Mouse (Mus musculus) embryonic facial prominence, embryonic 15.5 days (tissue): Measurements from ENCODE around the gene Fbln1. TPM values are rescaled to one million over a fixed set of nuclear protein-coding genes. Genes with fewer than 3 reads are reported as not detected.

Source experiments
- ATAC-seq: fragments of 200-750 bp; cut with Nextera tagmentation; 2 replicates; pipeline ENCODE4 v1.8.0; 2017; ENCODE audit warnings: low read depth, moderate TSS enrichment; ENCODE audit not compliant: insufficient number of reproducible peaks, low FRiP score, low TSS enrichment
- H3K27ac ChIP-seq: fragments of 300-500 bp; sonication (generic); replicated peaks from 2 replicates; pipeline ENCODE4 v1.5.1; 2015; ENCODE audit warnings: mild to moderate bottlenecking, inconsistent platforms
- H3K27me3 ChIP-seq: fragments of 300-500 bp; sonication (generic); 2 replicates; pipeline ENCODE4 v1.6.1; 2015; ENCODE audit warnings: inconsistent platforms
- H3K36me3 ChIP-seq: fragments of 300-500 bp; sonication (generic); 2 replicates; pipeline ENCODE4 v1.6.1; 2015; ENCODE audit warnings: mild to moderate bottlenecking, inconsistent platforms
- H3K4me1 ChIP-seq: fragments of 300-500 bp; sonication (generic); 2 replicates; pipeline ENCODE4 v1.6.1; 2015; ENCODE audit warnings: inconsistent platforms
- H3K4me2 ChIP-seq: fragments of 300-500 bp; sonication (generic); replicated peaks from 2 replicates; pipeline ENCODE4 v1.6.1; 2015; ENCODE audit warnings: mild to moderate bottlenecking, inconsistent platforms
- H3K4me3 ChIP-seq: fragments of 300-500 bp; sonication (generic); replicated peaks from 2 replicates; pipeline ENCODE4 v1.5.1; 2015; ENCODE audit warnings: mild to moderate bottlenecking, inconsistent platforms
- H3K9ac ChIP-seq: fragments of 300-500 bp; sonication (generic); 2 replicates; pipeline ENCODE4 v1.6.1; 2015; ENCODE audit warnings: inconsistent platforms
- H3K9me3 ChIP-seq: fragments of 300-500 bp; sonication (generic); replicated peaks from 2 replicates; pipeline ENCODE4 v1.6.1; 2016; ENCODE audit warnings: inconsistent platforms
- WGBS: fragments of 180-500 bp; shearing (Covaris S2); methylation state at CpG from one replicate; pipeline ENCODE4 v1.1.7; 2015; 5-methylcytosine and 5-hydroxymethylcytosine counted together
- polyA plus RNA-seq: library from polyadenylated mRNA; unstranded; fragments of >200 nt; fragmentation: Nextera tagmentation; extraction: Ambion mirVana; gene quantifications from 2 replicates; pipeline ENCODE4 v1.2.1, GENCODE M21; 2015

Fbln1 gene
- polyA plus RNA-seq, 1 experiment from 2014 or later, result 266 TPM

GRCm38 (mm10) chr15:85178172-85178571 lies 27.6 kb upstream of the Fbln1 start:
- no peak overlapping the region for H3K4me3 ChIP-seq
- WGBS, result 71% methylated on average over 6 of the region's 6 CpGs
- H3K9me3 ChIP-seq, result no peaks in the 10 kb centered on the region
- H3K9ac ChIP-seq, result no peak overlapping the region
- 0 out of 2 replicates have a peak overlapping the region, but pooled peaks have one; percentile 91 for H3K27ac ChIP-seq
- H3K4me2 ChIP-seq, result no peak overlapping the region
- peaks cover 41% of the 10 kb centered on the region for H3K4me1 ChIP-seq
- H3K36me3 ChIP-seq, result no peaks in the 10 kb centered on the region
- H3K27me3 ChIP-seq, result no peaks in the 10 kb centered on the region
- no peak for ATAC-seq

GRCm38 (mm10) chr15:85179528-85180180 lies 26.1 kb upstream of the Fbln1 start:
- Histone ChIP-seq H3K9me3 (no peaks in the 10 kb centered on the region), H3K27ac (peak overlapping the region; percentile 91), H3K4me1 (peaks cover 47% of the 10 kb centered on the region), H3K36me3 (no peaks in the 10 kb centered on the region), H3K4me3 (no peak overlapping the region), H3K27me3 (no peaks in the 10 kb centered on the region), H3K9ac (no peak overlapping the region), H3K4me2 (no peak overlapping the region; the same call in 1 of the 2 replicates)
- peak; percentile 80 for ATAC-seq
- 33% methylated on average over 7 of the region's 7 CpGs for WGBS

GRCm38 (mm10) chr15:85180368-85180767 lies 25.4 kb upstream of the Fbln1 start:
- H3K36me3 ChIP-seq, result no peaks in the 10 kb centered on the region
- H3K4me1 ChIP-seq, result peaks cover 47% of the 10 kb centered on the region
- no peak overlapping the region for H3K4me2 ChIP-seq
- H3K9ac ChIP-seq, result no peak overlapping the region
- ATAC-seq, result no peak
- no peak overlapping the region for H3K4me3 ChIP-seq
- H3K9me3 ChIP-seq, result no peaks in the 10 kb centered on the region
- peak overlapping the region; percentile 91 for H3K27ac ChIP-seq
- no peaks in the 10 kb centered on the region for H3K27me3 ChIP-seq

- ATAC-seq, result no peak
- WGBS, result 83% methylated on average over 4 of the region's 4 CpGs
- Histone ChIP-seq H3K9ac (no peak overlapping the region), H3K27ac (no peak overlapping the region), H3K4me3 (no peak overlapping the region), H3K4me2 (no peak overlapping the region), H3K36me3 (no peaks in the 10 kb centered on the region), H3K27me3 (no peaks in the 10 kb centered on the region), H3K9me3 (no peaks in the 10 kb centered on the region), H3K4me1 (peaks cover 47% of the 10 kb centered on the region)
Measured at GRCm38 (mm10) chr15:85182063-85182462, 23.7 kb upstream of the Fbln1 start.

GRCm38 (mm10) chr15:85186916-85187315 lies 18.8 kb upstream of the Fbln1 start:
- Histone ChIP-seq H3K9me3 (no peaks in the 10 kb centered on the region), H3K9ac (no peak overlapping the region), H3K36me3 (no peaks in the 10 kb centered on the region), H3K4me3 (no peak overlapping the region), H3K27me3 (no peaks in the 10 kb centered on the region), H3K27ac (no peak overlapping the region), H3K4me2 (no peak overlapping the region), H3K4me1 (peaks cover 28% of the 10 kb centered on the region)
- ATAC-seq, result no peak
- WGBS, result 64% methylated on average over 7 of the region's 7 CpGs

- Histone ChIP-seq H3K4me3 (no peak overlapping the region), H3K4me2 (no peak overlapping the region), H3K27me3 (no peaks in the 10 kb centered on the region), H3K4me1 (peaks cover 28% of the 10 kb centered on the region), H3K9me3 (no peaks in the 10 kb centered on the region), H3K27ac (peak overlapping the region; percentile 71), H3K9ac (no peak overlapping the region), H3K36me3 (no peaks in the 10 kb centered on the region)
- peak; percentile 47; the same call in 1 of the 2 replicates for ATAC-seq
- 27% methylated on average over 8 of the region's 8 CpGs for WGBS
Measured at GRCm38 (mm10) chr15:85188167-85188778, 17.5 kb upstream of the Fbln1 start.

- ATAC-seq, result no peak
- no peak overlapping the region for H3K9ac ChIP-seq
- H3K27me3 ChIP-seq, result no peaks in the 10 kb centered on the region
- no peaks in the 10 kb centered on the region for H3K9me3 ChIP-seq
- peaks cover 26% of the 10 kb centered on the region for H3K4me1 ChIP-seq
- WGBS, result 37% methylated on average over 14 of the region's 14 CpGs
- no peaks in the 10 kb centered on the region for H3K36me3 ChIP-seq
- peak overlapping the region; percentile 77 for H3K27ac ChIP-seq
- no peak overlapping the region for H3K4me3 ChIP-seq
- H3K4me2 ChIP-seq, result no peak overlapping the region
Measured at GRCm38 (mm10) chr15:85200446-85201289, 5.1 kb upstream of the Fbln1 start.

- Histone ChIP-seq H3K9ac (no peak overlapping the region), H3K36me3 (no peaks in the 10 kb centered on the region), H3K4me1 (peaks cover 40% of the 10 kb centered on the region), H3K4me3 (no peak overlapping the region), H3K4me2 (no peak overlapping the region), H3K9me3 (no peaks in the 10 kb centered on the region), H3K27ac (no peak overlapping the region), H3K27me3 (no peaks in the 10 kb centered on the region)
- 76% methylated on average over 9 of the region's 9 CpGs for WGBS
- ATAC-seq, result no peak
Measured at GRCm38 (mm10) chr15:85202199-85202598, 3.5 kb upstream of the Fbln1 start.

- no peak overlapping the region for H3K9ac ChIP-seq
- no peak overlapping the region for H3K4me2 ChIP-seq
- no peaks in the 10 kb centered on the region for H3K9me3 ChIP-seq
- ATAC-seq, result no peak
- H3K4me1 ChIP-seq, result peaks cover 46% of the 10 kb centered on the region
- H3K36me3 ChIP-seq, result no peaks in the 10 kb centered on the region
- 52% methylated on average over 5 of the region's 5 CpGs for WGBS
- no peaks in the 10 kb centered on the region for H3K27me3 ChIP-seq
- H3K27ac ChIP-seq, result no peak overlapping the region
- no peak overlapping the region for H3K4me3 ChIP-seq
Measured at GRCm38 (mm10) chr15:85202787-85203186, 3.0 kb upstream of the Fbln1 start.

- WGBS, result 48% methylated on average over 8 of the region's 8 CpGs
- H3K27me3 ChIP-seq, result no peaks in the 10 kb centered on the region
- H3K27ac ChIP-seq, result no peak overlapping the region
- H3K4me1 ChIP-seq, result peaks cover 61% of the 10 kb centered on the region
- 0 out of 2 replicates have a peak, but pooled peaks cover 2% of the 10 kb centered on the region for H3K36me3 ChIP-seq
- no peak overlapping the region for H3K4me3 ChIP-seq
- no peaks in the 10 kb centered on the region for H3K9me3 ChIP-seq
- ATAC-seq, result no peak
- H3K4me2 ChIP-seq, result no peak overlapping the region
- no peak overlapping the region for H3K9ac ChIP-seq
Measured at GRCm38 (mm10) chr15:85204383-85204782, 1.4 kb upstream of the Fbln1 start.

- Histone ChIP-seq H3K4me1 (peaks cover 62% of the 10 kb centered on the region), H3K36me3 (peaks cover 18% of the 10 kb centered on the region; the same call in 1 of the 2 replicates), H3K9me3 (no peaks in the 10 kb centered on the region), H3K27ac (peak overlapping the region; percentile 89), H3K4me3 (peak overlapping the region; percentile 79), H3K27me3 (no peaks in the 10 kb centered on the region), H3K4me2 (peak overlapping the region; percentile 92), H3K9ac (peak overlapping the region; percentile 79)
- WGBS, result 9% methylated on average over 3 of the region's 3 CpGs
- no peak for ATAC-seq
Measured at GRCm38 (mm10) chr15:85206703-85207075, 940 bp downstream of the Fbln1 start.
